In the genomic region with DNA sequence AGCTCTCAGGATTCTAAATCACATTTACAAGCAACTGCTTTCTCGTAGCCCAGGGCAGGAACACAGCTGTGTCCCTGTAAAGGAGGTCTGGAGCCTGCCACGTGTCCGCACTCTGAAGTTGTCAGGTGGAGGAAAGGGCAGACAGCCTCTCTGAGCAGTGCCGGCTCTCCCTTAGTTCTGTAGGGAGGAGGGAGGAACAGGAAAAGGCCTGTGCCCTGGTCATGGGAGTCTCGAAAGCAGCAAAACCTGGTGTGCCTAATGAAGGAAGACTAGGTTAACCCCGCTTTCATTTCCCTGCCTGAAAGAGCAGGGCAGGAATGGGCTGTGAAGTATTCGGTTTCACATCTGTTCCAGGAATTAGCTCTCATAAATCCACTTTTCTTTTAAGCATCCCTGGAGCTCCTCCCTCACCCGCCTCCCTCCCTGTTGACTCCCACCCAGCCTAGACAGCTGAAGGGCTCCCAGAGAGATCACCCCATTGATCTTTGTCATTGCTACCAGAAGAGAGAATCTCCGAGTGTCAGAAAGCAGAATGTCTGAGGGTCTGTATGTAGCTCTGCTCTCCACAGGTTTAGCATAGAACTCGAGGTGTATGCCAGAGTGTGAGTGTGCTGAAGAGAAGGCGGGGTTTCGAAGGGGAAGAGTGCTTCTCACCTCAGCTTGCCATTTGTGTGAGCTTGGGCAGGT, we compare ENCODE assay signal across 9 mouse cellular contexts. TPM values are rescaled to one million over a fixed set of nuclear protein-coding genes. Genes with fewer than 3 reads are reported as not detected.
DNase-seq lines count a peak whose midpoint lies in the region; ATAC-seq lines count a peak whose summit lies in the region.
"Had no signal": no experiment of that assay in that cellular context is flagged by ENCODE, and none has a peak within 500 bp of the region (broad histone marks: within the 10 kb centered on the region; RNA-seq: fewer than 3 reads in every experiment).

No protein-coding gene starts in this region.

- peak overlapping the region; percentile 79 for H3K27ac ChIP-seq in kidney, embryonic 15.5 days
- no peak overlapping the region for H3K27ac ChIP-seq in embryonic facial prominence, embryonic 11.5 days (replicated peaks; ENCODE audit: low read depth, low read length)
- H3K27ac ChIP-seq in hindbrain, embryonic 15.5 days (replicated peaks): no peak overlapping the region
- peak overlapping the region; percentile 78 for H3K27ac ChIP-seq in neural tube, embryonic 13.5 days (replicated peaks)

- no peaks in the 10 kb centered on the region for H3K27me3 ChIP-seq in kidney, embryonic 15.5 days
- no peaks in the 10 kb centered on the region for H3K27me3 ChIP-seq in embryonic facial prominence, embryonic 11.5 days (ENCODE audit: control insufficient read depth, insufficient read depth, low read length)
- no peaks in the 10 kb centered on the region for H3K27me3 ChIP-seq in hindbrain, embryonic 15.5 days
- no peaks in the 10 kb centered on the region for H3K27me3 ChIP-seq in neural tube, embryonic 13.5 days
- H3K27me3 ChIP-seq: Patski had no signal

- no peak for DNase-seq in kidney, postnatal 36 days
- peak; percentile 70 for DNase-seq in embryonic facial prominence, embryonic 11.5 days (ENCODE audit: low spot score)
- DNase-seq in gastrocnemius, postnatal 36 days: no peak
- no peak for DNase-seq in frontal cortex, adult 2 months (ENCODE audit: extremely low spot score in 1 of 2, low spot score in 1 of 2)
- DNase-seq: layer of hippocampus, adult 9-11 months had no signal

- whole genome bisulfite sequencing in kidney, embryonic 15.5 days: 15% methylated on average over 12 of the region's 12 CpGs
- 22% methylated on average over 12 of the region's 12 CpGs for WGBS in embryonic facial prominence, embryonic 11.5 days
- WGBS in hindbrain, embryonic 15.5 days: 32% methylated on average over 12 of the region's 12 CpGs
- whole genome bisulfite sequencing in neural tube, embryonic 13.5 days: 18% methylated on average over 12 of the region's 12 CpGs

- 0 out of 2 replicates have a peak, but pooled peaks cover 4% of the 10 kb centered on the region for H3K36me3 ChIP-seq in kidney, embryonic 15.5 days
- no peaks in the 10 kb centered on the region for H3K36me3 ChIP-seq in embryonic facial prominence, embryonic 11.5 days (replicated peaks; ENCODE audit: control insufficient read depth, insufficient read depth, low read depth, low read length)
- H3K36me3 ChIP-seq in hindbrain, embryonic 15.5 days: no peaks in the 10 kb centered on the region
- peaks cover under 1% of the 10 kb centered on the region; the same call in 1 of the 2 replicates for H3K36me3 ChIP-seq in neural tube, embryonic 13.5 days

- peak overlapping the region; percentile 23 for H3K4me2 ChIP-seq in kidney, embryonic 15.5 days
- no peak overlapping the region for H3K4me2 ChIP-seq in embryonic facial prominence, embryonic 11.5 days (ENCODE audit: low read depth, low read length)
- H3K4me2 ChIP-seq in hindbrain, embryonic 15.5 days: no peak overlapping the region
- H3K4me2 ChIP-seq in neural tube, embryonic 13.5 days: peak overlapping the region; percentile 3; the same call in 1 of the 2 replicates

- intact Hi-C loops in gastrocnemius, postnatal 36 days (cut with DNase I): no loop called here

- peaks cover 25% of the 10 kb centered on the region for H3K4me1 ChIP-seq in kidney, embryonic 15.5 days
- H3K4me1 ChIP-seq in embryonic facial prominence, embryonic 11.5 days (ENCODE audit: control insufficient read depth, insufficient read depth, low read length): peaks cover 2% of the 10 kb centered on the region; the same call in 1 of the 2 replicates
- peaks cover 16% of the 10 kb centered on the region for H3K4me1 ChIP-seq in hindbrain, embryonic 15.5 days (replicated peaks)
- H3K4me1 ChIP-seq in neural tube, embryonic 13.5 days (replicated peaks): peaks cover 34% of the 10 kb centered on the region

- H3K9ac ChIP-seq in kidney, embryonic 15.5 days: no peak overlapping the region
- H3K9ac ChIP-seq in embryonic facial prominence, embryonic 11.5 days (replicated peaks; ENCODE audit: low read length): no peak overlapping the region; the same call in 1 of the 2 replicates
- H3K9ac ChIP-seq in hindbrain, embryonic 15.5 days: no peak overlapping the region
- no peak overlapping the region for H3K9ac ChIP-seq in neural tube, embryonic 13.5 days

- peak; percentile 95 for ATAC-seq in kidney, embryonic 15.5 days (replicated peaks; ENCODE audit: low FRiP score)
- peak; percentile 79 for ATAC-seq in embryonic facial prominence, embryonic 11.5 days (replicated peaks; ENCODE audit: insufficient number of reproducible peaks, low FRiP score, low TSS enrichment, low read depth)
- ATAC-seq in hindbrain, embryonic 15.5 days (ENCODE audit: low FRiP score, low read depth): peak; percentile 65; the same call in 1 of the 2 replicates
- peak; percentile 85 for ATAC-seq in neural tube, embryonic 13.5 days (ENCODE audit: low read depth)
- ATAC-seq: Patski had no signal

- H3K4me3 ChIP-seq in kidney, embryonic 15.5 days (replicated peaks): no peak overlapping the region
- no peak overlapping the region for H3K4me3 ChIP-seq in embryonic facial prominence, embryonic 11.5 days (ENCODE audit: low read depth, low read length)
- no peak overlapping the region for H3K4me3 ChIP-seq in hindbrain, embryonic 15.5 days
- H3K4me3 ChIP-seq in neural tube, embryonic 13.5 days: no peak overlapping the region

- no peaks in the 10 kb centered on the region for H3K9me3 ChIP-seq in kidney, embryonic 15.5 days (replicated peaks)
- H3K9me3 ChIP-seq in embryonic facial prominence, embryonic 11.5 days (replicated peaks; ENCODE audit: control insufficient read depth, low read length): no peaks in the 10 kb centered on the region
- H3K9me3 ChIP-seq in hindbrain, embryonic 15.5 days: no peaks in the 10 kb centered on the region
- no peaks in the 10 kb centered on the region for H3K9me3 ChIP-seq in neural tube, embryonic 13.5 days

RNA-seq across cellular contexts. Expression of a gene that starts 41.5 kb away (rescaled TPM):
- 27.1 and 31.1 TPM in 2 replicates for polyA plus RNA-seq in kidney, embryonic 15.5 days (2015; fragmentation: Nextera tagmentation; extraction: Ambion mirVana)
- 12.1 and 13.1 TPM in 2 replicates for polyA plus RNA-seq in embryonic facial prominence, embryonic 11.5 days (2014; fragmentation: Nextera tagmentation; extraction: Ambion mirVana)
- polyA plus RNA-seq in hindbrain, embryonic 15.5 days (2015; fragmentation: Nextera tagmentation; extraction: Ambion mirVana): 5.1 and 5.4 TPM in 2 replicates
- polyA plus RNA-seq in neural tube, embryonic 13.5 days (2015; fragmentation: Nextera tagmentation; extraction: Ambion mirVana): 8.1 and 10.4 TPM in 2 replicates
- 10 to 100 TPM; 26.0 to 31.0 TPM for total RNA-seq in gastrocnemius, postnatal 36 days (2021)
- polyA plus RNA-seq in frontal cortex, adult 2 months (2012; rRNA removed): 15.3 and 16.6 TPM in 2 replicates

RNA-seq across cellular contexts. Expression of a gene that starts 45.0 kb away (rescaled TPM):
- 70.6 and 76.1 TPM in 2 replicates for polyA plus RNA-seq in kidney, embryonic 15.5 days (2015; fragmentation: Nextera tagmentation; extraction: Ambion mirVana)
- 71.0 and 80.3 TPM in 2 replicates for polyA plus RNA-seq in embryonic facial prominence, embryonic 11.5 days (2014; fragmentation: Nextera tagmentation; extraction: Ambion mirVana)
- 42.7 and 45.8 TPM in 2 replicates for polyA plus RNA-seq in hindbrain, embryonic 15.5 days (2015; fragmentation: Nextera tagmentation; extraction: Ambion mirVana)
- polyA plus RNA-seq in neural tube, embryonic 13.5 days (2015; fragmentation: Nextera tagmentation; extraction: Ambion mirVana): 58.4 and 62.2 TPM in 2 replicates
- total RNA-seq in gastrocnemius, postnatal 36 days (2021): 1 to 10 TPM; 7.8 to 9.0 TPM
- 27.8 and 30.7 TPM in 2 replicates for polyA plus RNA-seq in frontal cortex, adult 2 months (2012; rRNA removed)

Comparison
In these comparisons a context has a peak if more than half of its experiments do, and no peak if none do; other contexts are left out.
1. H3K27ac ChIP-seq: peak in kidney, embryonic 15.5 days (single experiment) and neural tube, embryonic 13.5 days (single experiment); none in embryonic facial prominence, embryonic 11.5 days (single experiment) and hindbrain, embryonic 15.5 days (single experiment).
2. H3K4me2 ChIP-seq: peak in kidney, embryonic 15.5 days (single experiment) and neural tube, embryonic 13.5 days (single experiment); none in embryonic facial prominence, embryonic 11.5 days (single experiment) and hindbrain, embryonic 15.5 days (single experiment).
3. Peak in every context shown above with its lines, with median percentiles within 50 percentile points of each other: ATAC-seq.